Mouse (Mus musculus) mammary gland, adult 2 months (tissue): ENCODE results near the gene Taok2. TPM values are rescaled to one million over a fixed set of nuclear protein-coding genes. Genes with fewer than 3 reads are reported as not detected.

Experiments
- polyA plus RNA-seq: library from polyadenylated mRNA; depleted of rRNA; stranded (reverse); fragments of >200 nt; gene quantifications from 2 replicates; pipeline ENCODE4 v1.2.3, GENCODE M21; 2012; ENCODE audit warnings: low replicate concordance; rRNA removed

Gene Taok2
- polyA plus RNA-seq, result 75.5 and 171 TPM in 2 replicates

GRCm38 (mm10) chr7:126884286-126885164 lies at the start of gene Taok2:
Gene Taok2 (minus strand): TSS chr7:126884703.

GRCm38 (mm10) chr7:126928384-126929037 lies 44.0 kb upstream of the Taok2 start, which contains the start of gene Kctd13:
Gene Kctd13 (plus strand): TSS chr7:126928879.

GRCm38 (mm10) chr7:126922624-126923060 lies 38.1 kb upstream of the Taok2 start, which contains the start of gene Tmem219:
Gene Tmem219 (minus strand): TSS chr7:126922917.

GRCm38 (mm10) chr7:126862147-126862784 lies 22.2 kb downstream of the Taok2 start, which contains the start of gene Ino80e:
Gene Ino80e (minus strand): TSS chr7:126862377.

GRCm38 (mm10) chr7:126861429-126862130 lies 22.9 kb downstream of the Taok2 start, which contains the start of gene Hirip3:
Gene Hirip3 (plus strand): TSS chr7:126861972.

GRCm38 (mm10) chr7:126847116-126847420 lies 37.4 kb downstream of the Taok2 start, which contains the start of gene Doc2a:
Gene Doc2a (plus strand): TSS chr7:126847416.

GRCm38 (mm10) chr7:126831539-126831938 lies 53.0 kb downstream of the Taok2 start, which contains the start of gene 4930451I11Rik:
Gene 4930451I11Rik (minus strand): TSS chr7:126831639.

Other genes starting within 250 kb of the Taok2 start
- 71.7 and 78.0 TPM in 2 replicates for gene Sgf29, start 235.4 kb downstream of the Taok2 start, polyA plus RNA-seq
- gene Sult1a1, start 208.3 kb downstream of the Taok2 start, polyA plus RNA-seq, result 130 and 194 TPM in 2 replicates
- gene Bola2, start 189.3 kb downstream of the Taok2 start, polyA plus RNA-seq, result 29.7 and 49.0 TPM in 2 replicates
- 27.3 and 33.4 TPM in 2 replicates for gene Slx1b, start 188.9 kb downstream of the Taok2 start, polyA plus RNA-seq
- 442 and 1,092 TPM in 2 replicates for gene Coro1a, start 176.9 kb downstream of the Taok2 start, polyA plus RNA-seq
- gene Mapk3, start 125.1 kb downstream of the Taok2 start, polyA plus RNA-seq, result 204 and 252 TPM in 2 replicates
- 40.1 and 57.3 TPM in 2 replicates for gene Gdpd3, start 118.4 kb downstream of the Taok2 start, polyA plus RNA-seq
- gene Ypel3, start 107.7 kb downstream of the Taok2 start, polyA plus RNA-seq, result 391 and 922 TPM in 2 replicates
- 11.6 and 16.3 TPM in 2 replicates for gene Tbx6, start 103.2 kb downstream of the Taok2 start, polyA plus RNA-seq
- 180 and 199 TPM in 2 replicates for gene Ppp4c, start 92.2 kb downstream of the Taok2 start, polyA plus RNA-seq
- 44.5 and 50.4 TPM in 2 replicates for gene Fam57b, start 87.0 kb downstream of the Taok2 start, polyA plus RNA-seq
- not detected in 2 replicates for gene 4930451I11Rik, start 53.1 kb downstream of the Taok2 start, polyA plus RNA-seq
- 0.04 TPM in 1 of 2 replicates, not detected in the other for gene Doc2a, start 37.3 kb downstream of the Taok2 start, polyA plus RNA-seq
- gene Hirip3, start 22.7 kb downstream of the Taok2 start, polyA plus RNA-seq, result 2.8 and 3.3 TPM in 2 replicates
- 67.6 and 89.1 TPM in 2 replicates for gene Ino80e, start 22.3 kb downstream of the Taok2 start, polyA plus RNA-seq
- 96.1 and 130 TPM in 2 replicates for gene Tmem219, start 38.2 kb upstream of the Taok2 start, polyA plus RNA-seq
- 24.1 and 31.6 TPM in 2 replicates for gene Kctd13, start 44.2 kb upstream of the Taok2 start, polyA plus RNA-seq
- 0.20 and 0.35 TPM in 2 replicates for gene Asphd1, start 64.9 kb upstream of the Taok2 start, polyA plus RNA-seq
- 3.1 and 3.5 TPM in 2 replicates for gene Sez6l2, start 65.9 kb upstream of the Taok2 start, polyA plus RNA-seq
- gene Cdipt, start 91.2 kb upstream of the Taok2 start, polyA plus RNA-seq, result 251 and 278 TPM in 2 replicates
- gene Cdiptos, start 91.4 kb upstream of the Taok2 start, polyA plus RNA-seq, result 0.82 and 3.2 TPM in 2 replicates
- gene Mvp, start 129.9 kb upstream of the Taok2 start, polyA plus RNA-seq, result 90.2 and 123 TPM in 2 replicates
- 2.4 and 3.3 TPM in 2 replicates for gene Pagr1b, start 131.8 kb upstream of the Taok2 start, polyA plus RNA-seq
- 0.93 and 1.2 TPM in 2 replicates for gene Pagr1a, start 132.6 kb upstream of the Taok2 start, polyA plus RNA-seq
- 26.4 and 46.4 TPM in 2 replicates for gene Gm42742, start 136.4 kb upstream of the Taok2 start, polyA plus RNA-seq
- gene Prrt2, start 136.5 kb upstream of the Taok2 start, polyA plus RNA-seq, result 22.2 and 31.3 TPM in 2 replicates
- 126 and 431 TPM in 2 replicates for gene Maz, start 142.3 kb upstream of the Taok2 start, polyA plus RNA-seq
- 1.8 and 2.1 TPM in 2 replicates for gene Kif22, start 157.8 kb upstream of the Taok2 start, polyA plus RNA-seq
- gene Zg16, start 202.6 kb upstream of the Taok2 start, polyA plus RNA-seq, result 0.34 TPM in 1 of 2 replicates, not detected in the other
- 52.3 and 188 TPM in 2 replicates for gene AI467606, start 206.7 kb upstream of the Taok2 start, polyA plus RNA-seq
- gene Qprt, start 237.5 kb upstream of the Taok2 start, polyA plus RNA-seq, result 7.9 and 9.5 TPM in 2 replicates